Mouse (Mus musculus) olfactory bulb, adult 2 months (tissue): ENCODE data around the gene Brsk1.

Experiments
- CTCF ChIP-seq: fragments of 200-500 bp; IDR thresholded peaks from 2 replicates; pipeline ENCODE4 v1.5.1; 2012; ENCODE audit warnings: low read depth, mild to moderate bottlenecking, low read length, moderate library complexity; ENCODE audit not compliant: insufficient read depth
- POLR2A ChIP-seq: fragments of 200-500 bp; IDR thresholded peaks from 2 replicates; pipeline ENCODE4 v1.6.1; 2012; ENCODE audit warnings: mild to moderate bottlenecking, low read depth, low read length, moderate library complexity; ENCODE audit not compliant: insufficient read depth

- TF ChIP-seq CTCF (no peak), POLR2A (no peak)
Observed at GRCm38 (mm10) chr7:4652726-4653125, 37.7 kb upstream of the Brsk1 start.
